Mouse (Mus musculus) B cell, adult 2 months (primary cell): ENCODE measurements around the gene Slc35c1.

ENCODE experiments used
- DNase-seq, 2 experiments: peaks; one replicate each; pipeline ENCODE4 v3.0.0; 2022

The Slc35c1 gene

DNA sequence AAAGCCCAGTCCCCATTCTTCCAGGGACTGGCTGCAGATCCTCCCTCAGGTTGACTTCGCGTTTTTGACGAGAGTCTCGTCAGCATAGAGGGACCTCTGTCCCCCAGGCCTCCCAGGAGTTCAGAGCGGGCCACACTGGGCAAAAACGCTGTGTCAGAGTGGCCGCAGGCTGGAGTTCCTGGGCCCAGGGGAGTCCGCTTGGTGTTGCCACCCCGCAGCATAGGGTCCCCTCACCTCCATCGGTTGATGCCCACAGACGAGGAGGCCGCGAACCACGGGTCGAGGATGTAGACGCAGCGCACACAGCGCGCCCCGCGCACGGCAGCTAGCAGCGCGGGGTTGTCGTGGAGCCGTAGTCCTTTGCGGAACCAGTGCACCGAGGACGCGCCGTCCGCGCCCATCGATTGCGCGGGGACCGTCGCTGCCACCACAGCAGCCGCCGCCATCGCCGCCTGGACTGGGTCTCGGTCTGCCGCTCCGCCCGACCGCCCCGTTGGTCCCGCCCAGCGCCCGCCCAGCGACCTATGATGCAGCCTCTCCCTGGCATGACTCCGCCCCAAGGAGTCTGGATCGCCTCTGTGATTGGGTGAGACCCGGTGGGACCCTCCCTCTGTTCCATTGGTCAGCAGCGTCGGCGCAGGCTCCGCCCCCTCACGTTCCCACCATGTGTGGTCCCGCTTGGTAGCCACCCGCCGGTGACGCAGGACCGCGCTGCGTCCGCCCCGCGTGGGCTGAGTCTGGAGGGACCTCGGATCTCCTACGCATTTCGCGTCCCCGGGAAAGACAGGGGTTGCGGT, 26.6 kb downstream of the Slc35c1 start, which contains the start of gene Cry2:
Cry2 (minus strand) TSS at position 466 of the 797 bp plus-strand sequence.
- peak; percentile 97 to 98 for DNase-seq

DNA sequence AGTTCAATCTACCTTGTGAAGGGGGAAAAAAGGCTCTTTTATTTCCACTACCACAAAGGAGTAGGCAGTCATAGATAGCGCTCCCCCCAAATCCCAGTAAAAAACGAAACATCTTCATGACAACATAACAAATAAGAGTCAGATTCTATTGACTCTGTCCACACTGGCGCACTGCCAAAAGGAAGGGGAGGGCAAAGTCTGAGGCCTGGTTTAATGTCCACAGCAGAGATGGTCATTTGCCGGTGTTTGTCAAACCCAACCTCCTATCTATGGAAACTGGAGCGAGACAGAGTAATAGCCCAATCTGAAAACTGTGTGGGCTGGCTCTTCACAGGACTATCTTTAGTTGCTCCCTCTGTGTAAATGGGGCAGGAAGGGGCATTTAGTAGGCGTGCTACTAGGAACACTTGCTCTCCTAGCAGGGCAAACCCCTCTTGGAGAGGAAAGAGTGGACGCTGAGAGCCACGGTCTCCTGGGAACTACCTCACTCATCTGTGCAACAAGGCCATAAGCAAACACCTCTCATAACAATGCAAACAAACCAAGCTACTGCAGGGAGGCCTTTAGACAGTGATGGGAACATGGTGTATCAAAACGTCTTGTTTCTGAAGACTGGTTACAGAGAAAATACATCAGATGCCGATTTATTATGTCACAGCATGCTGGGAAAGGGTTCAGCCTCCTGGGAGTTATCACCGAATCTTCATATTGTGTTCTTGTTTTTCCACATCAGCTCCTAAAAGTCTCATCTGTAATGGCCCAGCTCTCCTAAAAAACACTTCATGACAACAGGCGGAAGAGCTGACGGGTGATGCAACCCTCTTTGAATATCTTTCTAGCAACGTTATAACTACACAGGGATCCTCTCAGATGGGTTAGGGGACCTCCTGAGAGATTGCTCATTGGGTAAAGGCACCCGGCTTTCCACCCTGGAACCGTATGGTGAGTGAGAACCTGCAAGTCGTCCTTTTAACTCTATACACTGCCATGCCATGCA, 27.7 kb downstream of the Slc35c1 start:
- no peak for DNase-seq

DNA sequence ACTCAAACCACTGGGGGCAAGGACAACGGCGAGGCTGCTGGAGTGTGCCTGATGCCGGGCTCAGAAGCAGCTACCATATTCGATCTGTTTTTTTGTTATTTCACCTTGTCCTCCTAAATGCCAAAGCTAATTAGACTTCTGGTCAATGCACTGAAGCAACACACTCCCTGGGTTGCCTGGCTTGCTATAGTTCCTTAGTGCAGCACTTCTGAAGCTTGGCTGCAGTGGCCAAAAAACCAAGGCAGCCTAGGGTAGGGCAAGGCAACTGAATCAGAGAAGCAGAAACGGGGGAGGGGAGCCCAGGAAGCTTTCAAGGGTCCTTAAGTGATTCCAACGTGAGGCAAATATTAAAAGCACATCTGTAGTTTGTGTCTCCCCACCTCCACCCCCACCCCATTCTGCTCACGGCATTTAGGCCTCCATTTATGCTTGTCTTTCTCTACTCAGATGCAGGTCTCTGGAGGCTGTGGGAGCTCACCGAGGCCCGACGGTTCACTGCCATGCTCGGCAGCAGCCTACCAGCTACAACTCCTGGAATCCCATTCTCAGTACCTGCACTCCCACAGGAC, 28.6 kb downstream of the Slc35c1 start:
- DNase-seq = no peak

DNA sequence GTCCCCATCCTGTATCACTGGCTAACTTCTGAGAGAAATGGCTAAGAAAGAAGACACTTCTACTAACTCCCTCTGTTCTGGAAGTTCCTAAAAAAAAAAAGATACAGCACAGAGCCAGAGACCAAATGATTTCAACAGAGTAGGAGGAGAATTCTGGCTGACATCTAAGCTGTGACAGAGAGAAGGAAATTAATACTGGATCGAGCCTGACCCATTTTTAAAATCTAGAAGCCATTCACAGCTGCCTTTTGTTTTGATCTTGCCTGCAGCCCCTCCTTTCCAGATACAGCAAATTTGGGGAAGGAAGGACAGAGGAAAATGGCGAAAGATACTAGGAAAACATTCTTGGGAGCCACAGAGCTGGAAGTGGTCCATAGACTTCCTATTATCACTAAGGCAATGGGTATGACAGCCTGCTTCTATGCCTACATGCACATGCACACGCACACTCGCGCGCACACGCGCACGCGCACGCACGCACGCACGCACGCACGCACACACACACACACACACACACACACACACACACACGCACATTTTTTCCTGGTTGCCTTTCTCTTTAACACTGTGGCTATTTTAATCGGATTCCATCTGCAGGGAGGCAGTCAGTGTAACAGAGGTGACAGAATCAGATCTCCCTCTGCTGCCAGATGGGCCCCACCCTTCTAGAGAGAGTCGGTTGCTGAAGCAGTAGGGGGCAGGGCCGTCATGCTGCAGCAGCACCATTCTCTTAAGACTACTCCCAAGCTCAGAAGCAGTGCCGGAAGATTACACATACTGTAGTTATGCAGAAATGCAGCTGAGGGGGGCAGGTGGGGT, 29.4 kb downstream of the Slc35c1 start:
- no peak for DNase-seq

DNA sequence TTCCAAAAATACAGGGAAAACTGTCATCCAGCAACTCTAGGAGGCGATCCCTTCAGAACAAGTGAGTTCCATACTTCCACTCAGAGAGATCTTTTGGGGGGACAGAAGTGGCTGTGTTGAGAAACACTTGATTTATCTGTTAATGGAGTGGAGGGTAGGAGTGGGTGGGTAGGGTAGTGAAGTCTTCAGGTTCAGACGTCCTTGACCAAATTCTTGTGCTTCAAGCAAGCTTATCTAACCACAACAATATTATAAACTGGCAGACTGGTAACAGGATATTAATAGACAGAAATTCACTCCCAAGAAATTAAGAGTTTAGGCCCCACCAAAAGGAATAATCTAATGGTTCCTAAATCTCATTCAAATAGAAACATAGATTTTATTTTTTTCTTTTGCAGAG, 30.2 kb downstream of the Slc35c1 start:
- no peak for DNase-seq

DNA sequence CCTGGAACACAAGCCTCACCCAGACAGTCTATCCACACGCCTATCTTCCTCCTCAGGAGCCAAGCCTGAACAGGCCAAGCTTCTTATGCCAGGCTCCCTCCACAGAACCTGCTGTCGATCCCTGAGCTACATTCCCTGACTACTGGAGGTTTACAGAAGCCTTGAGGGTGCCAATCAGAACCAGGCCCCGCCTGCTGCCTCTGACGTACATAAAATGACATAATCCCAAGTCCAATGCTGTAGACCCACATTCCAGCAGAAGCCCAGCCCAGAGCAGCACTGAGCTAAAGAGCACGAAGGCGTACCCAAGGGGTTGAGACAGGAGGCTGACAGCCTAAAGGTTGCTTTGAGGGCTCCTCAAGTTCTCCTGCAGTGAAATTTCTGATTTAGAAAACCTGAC, 32.5 kb downstream of the Slc35c1 start:
- DNase-seq = no peak

DNA sequence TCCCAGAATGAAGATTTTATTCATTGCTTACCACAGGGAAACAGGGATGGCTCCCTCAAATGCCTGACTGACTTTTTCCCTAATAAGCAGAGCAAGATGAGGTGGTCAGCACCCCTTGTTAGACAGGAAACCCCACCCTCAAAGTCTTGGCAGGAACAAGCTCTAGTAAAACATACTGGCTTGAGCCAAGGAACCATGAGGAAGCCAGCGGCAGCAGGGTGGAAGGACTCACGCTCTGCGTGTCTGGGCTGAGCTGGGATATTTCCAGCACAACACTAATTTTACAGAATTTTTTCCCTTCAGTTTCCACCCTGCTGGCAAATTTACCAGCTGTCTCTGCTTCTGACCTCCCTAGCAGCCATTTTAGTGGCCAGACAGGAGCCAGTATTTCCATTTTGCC, 33.9 kb downstream of the Slc35c1 start:
- no peak for DNase-seq

DNA sequence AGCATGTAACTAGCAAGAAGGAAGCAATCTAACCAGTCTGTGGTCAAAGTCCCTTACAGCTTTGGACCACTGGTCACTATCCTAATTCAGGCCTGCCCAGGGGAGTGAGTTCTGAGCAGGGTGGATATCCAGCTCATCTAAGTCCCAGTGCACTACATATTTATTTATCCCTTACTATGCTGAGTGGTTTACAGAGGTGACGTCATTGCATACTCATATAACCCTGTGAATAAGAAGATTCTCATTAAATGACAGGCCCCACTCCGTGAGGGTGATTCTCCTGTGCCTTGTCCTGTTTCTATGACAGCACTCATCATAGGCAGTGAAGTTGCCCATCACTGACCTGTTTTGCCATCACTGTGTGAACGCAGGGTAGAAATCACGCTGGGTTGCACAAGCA, 35.0 kb downstream of the Slc35c1 start:
- DNase-seq = no peak

DNA sequence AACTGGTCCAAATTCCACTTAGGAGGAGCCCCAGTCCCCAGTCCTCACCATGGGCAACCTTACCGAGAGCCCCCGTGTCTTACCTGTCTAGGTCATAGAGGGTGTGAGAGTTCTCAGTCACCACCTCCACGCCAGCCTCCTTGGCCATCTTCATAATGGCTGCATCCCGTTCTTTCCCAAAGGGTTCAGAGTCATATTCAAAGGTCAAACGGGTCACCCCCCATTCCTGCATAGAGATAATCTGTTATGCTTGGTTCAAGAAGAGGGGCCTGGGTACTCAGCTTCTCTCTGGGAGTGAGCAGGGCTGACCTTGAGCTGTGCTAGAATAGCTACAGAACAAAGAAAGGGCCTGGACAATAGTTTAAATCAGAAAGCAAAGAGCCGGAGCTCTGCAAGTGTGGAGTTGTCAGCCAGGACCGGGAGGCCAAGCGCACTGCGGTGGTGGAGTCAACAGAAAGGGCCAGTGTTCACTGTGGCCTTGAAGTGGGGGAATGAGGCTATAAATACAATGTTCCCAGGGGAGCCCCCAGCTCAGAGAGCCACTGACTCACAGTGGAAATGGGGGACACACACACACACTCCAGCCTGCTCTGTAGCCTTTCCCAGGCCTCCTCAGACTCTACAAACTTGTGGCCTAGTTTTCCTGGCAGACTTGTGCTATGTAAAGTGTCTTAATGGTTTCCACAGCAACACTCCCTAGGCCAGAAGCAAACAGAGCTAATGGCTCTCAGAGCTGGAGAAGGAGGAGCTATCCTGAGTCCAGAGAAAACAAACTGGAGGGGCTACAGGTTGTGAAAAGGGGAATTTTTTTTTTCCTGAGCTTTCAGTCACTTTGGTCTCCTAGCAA, 35.7 kb downstream of the Slc35c1 start:
- no peak for DNase-seq

DNA sequence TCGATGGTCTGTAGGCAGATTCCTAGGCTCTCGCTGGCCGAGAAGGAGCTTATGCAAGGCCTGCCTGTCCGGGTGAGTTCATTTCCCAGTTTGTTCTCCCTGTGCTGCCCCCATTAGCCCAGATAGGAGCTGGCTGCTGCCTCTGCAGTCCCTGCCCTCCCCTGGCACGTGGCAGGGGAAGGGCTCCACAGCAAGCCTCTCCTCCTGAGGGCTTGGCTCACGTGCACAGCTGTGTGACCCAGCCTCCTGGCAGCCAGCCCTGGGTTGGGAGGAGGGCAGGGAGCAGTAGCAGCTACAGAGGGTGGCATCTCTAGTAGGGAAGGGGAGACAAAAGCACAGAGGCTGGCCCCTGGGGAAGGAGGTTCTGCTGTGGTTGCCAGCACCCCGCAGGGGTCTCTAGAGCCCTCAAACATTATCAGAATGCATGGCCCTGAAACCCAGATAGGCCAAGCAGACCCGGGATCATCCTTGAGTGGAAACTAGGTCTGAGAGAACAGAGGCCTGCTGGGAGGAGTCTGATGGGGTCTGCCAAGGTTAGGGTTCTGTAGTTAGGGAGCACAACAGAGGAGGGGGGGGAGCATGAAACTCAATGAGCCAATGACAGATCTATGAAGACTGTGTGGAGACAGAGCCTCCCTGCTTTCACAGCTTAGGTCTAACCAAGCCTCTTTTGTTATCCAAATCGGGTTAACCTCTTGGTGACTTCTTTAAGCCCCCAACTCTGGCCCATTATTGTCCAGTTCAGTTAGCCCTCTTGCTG, 36.5 kb downstream of the Slc35c1 start:
- DNase-seq = no peak

DNA sequence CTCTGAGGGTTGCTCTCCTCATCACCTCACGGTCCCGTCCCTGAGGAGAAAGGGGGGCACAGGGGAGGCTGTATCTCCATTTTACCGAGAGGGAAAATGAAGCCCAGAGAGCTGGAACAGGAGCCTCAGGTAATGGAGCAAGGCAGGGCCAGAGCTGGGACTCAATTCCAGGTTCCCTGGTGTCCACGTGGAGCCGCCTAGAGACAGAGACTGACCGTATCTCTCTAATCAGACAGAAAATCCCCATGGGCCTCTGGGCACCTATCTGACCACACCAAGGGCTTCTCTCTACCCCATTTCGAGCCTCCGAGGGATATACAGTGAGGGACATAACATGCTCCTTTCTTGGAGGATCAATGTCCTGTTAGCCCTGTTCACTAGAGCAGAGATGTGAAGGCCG, 37.2 kb downstream of the Slc35c1 start:
- DNase-seq = no peak

DNA sequence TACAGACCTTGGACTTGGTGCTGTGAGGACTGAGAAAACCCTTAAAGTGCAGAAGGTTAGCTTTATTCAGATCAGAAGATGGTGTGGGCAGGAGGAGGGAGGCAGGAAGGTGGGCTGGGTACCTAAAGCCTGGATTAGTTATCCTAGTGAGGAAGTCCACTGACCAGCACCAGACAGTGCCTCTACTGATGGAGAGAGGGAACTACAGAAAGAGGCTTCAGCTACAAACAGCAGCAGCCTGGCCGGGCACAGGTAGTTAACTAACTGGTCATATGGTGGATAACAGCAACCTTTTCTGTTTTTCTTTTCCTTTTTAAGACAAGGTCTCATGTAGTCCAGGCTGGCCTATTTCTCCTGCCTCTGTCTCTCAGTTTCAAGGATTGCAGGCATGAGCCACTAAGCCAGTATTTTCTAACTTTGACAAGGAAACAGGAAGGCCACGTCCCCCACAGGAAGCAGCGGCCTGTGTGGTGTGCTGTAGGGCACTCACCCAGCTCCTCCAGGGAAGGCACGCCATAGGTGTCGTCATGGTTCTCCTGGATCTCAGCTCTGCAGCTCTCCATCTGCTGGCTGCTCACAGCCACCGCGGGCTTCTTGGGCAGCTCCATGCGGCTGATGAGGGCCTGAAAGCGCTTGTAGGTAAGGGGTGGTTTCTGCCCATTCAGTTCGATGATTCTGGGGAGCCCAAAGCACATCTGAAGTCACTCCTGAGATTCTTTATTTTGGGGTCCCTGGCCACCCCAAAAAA, 37.8 kb downstream of the Slc35c1 start:
- DNase-seq = no peak

DNA sequence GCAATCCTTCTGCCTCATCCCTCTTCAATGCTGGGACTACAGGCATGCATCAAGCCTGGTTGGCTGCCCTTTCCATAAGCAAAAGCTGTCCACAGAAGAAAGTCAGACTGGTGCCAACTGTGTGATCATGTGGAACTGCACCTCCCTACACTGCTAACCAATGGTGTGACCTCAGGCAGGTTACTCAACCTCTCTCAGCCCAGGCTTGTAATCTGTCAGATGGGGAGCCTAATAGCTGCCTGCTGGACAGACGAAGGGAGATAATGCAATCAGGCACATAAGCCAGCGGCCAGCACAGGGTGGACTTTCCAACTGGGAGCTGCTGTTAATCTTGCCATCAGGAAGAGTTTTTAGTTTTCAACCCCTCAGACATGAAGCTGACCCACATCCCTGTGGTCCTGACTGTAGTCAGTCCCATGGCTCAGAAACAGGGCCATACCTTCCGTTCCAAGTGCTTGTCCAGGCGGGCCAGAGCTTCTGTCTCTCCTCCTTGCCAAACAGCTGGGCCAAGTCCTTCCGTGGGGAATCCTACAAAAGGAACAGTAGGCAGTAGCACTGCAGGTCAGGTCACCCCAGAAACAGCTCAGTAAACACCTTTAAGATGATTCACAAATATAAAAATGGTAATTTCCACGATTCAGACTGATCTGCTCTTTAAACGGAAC, 38.5 kb downstream of the Slc35c1 start:
- no peak for DNase-seq

DNA sequence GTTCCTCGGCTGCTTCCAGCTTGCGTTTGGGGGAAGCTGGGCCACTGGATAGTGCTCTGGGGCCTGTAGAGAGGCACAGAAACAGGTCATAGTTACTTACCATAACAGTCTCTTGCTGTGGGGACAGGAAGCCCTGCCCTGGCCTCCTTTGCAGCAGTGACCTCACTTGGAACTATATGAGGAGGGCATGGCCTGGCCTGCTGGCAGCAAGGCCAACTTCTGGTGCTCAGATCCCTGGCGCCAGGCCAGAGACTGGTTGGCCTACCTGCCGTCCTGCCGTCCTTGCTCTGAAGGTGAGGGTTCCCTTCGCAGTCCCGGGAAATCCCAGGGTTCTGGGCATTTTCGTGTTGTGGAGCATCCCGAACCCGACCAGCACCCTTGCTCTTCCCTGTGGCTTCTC, 48.6 kb downstream of the Slc35c1 start:
- no peak for DNase-seq

DNA sequence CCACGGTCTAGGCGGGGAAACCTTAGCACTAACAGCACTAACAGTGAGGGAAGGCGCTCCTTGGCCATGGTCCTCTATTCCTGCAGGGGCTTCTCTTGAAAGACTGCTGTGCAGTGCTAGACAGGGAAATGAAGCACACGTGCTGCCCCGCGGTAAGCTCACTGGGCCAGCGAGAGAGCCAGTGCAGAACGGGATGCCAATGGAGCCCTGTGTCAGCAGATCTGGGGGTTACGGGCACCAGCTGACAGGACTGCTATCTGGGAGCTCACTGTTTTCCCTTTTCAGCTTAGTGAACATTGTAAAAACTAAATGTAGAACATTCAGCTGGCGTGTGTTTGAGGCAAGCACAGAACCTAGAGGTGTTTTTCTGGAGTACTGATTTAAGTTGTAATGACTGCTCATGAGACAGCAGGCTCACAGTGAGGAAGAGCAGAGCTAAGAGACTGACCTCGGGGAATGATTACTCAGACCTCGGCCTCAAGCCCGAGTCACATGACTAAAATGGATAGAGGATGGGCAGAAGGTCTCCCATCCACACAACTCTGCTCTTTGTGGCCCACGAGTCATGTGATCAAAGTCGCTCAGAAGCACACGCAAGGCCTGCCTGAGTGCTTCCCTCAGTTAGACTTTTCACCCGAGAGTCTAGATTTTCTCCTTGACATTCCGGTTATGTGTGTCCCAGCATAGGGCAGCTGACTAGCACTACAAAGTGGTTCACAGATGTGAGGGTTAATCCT, 51.9 kb downstream of the Slc35c1 start:
- no peak for DNase-seq

DNA sequence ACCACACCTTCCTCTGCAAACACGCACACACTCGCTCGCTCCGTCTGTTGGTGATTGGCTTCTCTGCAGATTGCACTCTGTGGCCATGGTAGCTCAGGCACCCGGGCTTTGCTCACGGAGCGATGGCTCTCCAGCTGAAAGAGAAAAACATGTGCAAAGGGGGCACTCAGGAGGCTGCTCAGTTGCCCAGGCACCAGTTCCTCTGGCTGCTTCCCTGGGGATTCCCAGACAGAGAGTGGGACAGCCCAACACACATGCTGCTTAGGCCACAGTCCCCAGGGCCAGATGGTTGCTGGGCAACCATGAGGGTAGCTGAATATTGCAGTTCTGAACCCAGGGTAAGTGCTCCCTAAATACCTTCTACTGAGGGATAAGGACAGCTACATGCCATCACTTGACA, 54.7 kb downstream of the Slc35c1 start:
- no peak for DNase-seq

DNA sequence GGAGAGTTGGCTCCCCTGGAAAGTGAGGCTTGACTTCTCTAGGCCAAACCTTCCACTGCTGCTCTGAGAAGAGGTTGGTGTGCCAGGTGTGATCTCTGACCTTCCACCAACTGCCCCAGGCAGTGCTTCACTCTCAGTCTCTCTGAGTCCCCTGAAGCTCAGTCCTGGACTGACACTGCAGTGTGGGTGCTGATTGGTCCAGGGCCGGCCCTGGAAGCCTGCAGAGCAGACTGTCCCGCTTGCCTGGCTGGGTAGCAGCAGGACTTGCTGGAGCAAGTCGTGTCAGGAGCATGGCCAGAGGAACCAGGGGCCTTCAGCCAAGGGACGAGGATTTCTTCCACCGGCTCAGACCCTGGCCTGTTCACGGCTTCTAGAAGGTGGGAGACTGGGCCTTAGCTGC, 55.6 kb downstream of the Slc35c1 start:
- DNase-seq = no peak

DNA sequence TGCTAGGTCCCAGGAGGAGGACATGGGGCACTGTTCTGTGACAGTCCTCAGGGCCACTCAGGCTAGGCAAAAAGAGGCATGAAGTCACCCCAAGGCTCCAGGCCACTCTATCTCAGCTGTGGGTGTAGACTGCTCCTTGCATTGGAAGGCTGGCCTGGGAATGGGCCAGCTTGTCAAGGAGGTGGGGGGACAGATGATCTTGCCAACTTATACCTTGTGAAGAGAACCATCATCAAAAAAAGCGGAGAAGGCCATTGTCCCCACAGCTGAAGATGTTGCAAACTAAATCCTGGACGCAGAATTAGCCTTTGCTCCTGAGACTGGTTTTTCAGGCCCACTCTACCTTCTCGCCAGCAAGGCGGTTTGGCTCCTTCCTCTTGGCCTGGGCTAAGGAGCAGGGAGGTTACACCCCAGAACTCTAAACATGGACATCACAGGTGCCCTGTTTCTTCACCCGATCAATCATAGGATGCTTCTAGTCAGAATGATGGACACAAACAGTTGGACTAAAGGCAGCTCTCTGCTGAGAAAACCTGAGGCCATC, 56.5 kb downstream of the Slc35c1 start:
- no peak for DNase-seq
